Mouse (Mus musculus): Measurements from ENCODE around the gene Glcci1.

DNA sequence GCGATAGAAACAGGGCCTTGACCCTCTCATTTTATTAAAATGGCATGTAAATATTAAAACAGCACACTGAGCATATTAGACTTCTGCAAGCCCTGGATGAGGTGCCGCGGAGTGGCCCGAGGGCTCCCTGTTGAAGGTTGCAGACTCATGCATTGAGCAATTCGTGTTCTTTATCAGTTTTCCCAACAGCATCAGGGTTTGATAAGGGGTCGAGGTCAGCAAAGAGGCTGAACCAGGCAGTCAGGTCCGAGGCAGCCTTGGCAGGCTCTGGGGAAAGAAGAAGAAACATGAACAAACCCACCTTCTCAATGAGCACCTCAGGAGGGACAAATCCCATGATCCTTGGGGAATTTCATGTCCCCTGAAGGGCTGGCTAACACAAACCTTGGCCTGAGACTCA, 121.1 kb downstream of the Glcci1 start:
- TF ChIP-seq CTCF (IDR thresholded peaks at IDR 0.05; ENCODE audit: borderline replicate concordance, extremely low read depth, insufficient read depth, insufficient read length) (no peak), POLR2A (IDR thresholded peaks at IDR 0.05; ENCODE audit: borderline replicate concordance, extremely low read depth, insufficient read depth, insufficient read length, poor library complexity, severe bottlenecking) (no peak)

Measured in brain, embryonic 14.5 days (tissue).